Mouse (Mus musculus) spleen, adult 2 months (tissue): ENCODE measurements around the gene Fut7. TPM values are rescaled to one million over a fixed set of nuclear protein-coding genes. Genes with fewer than 3 reads are reported as not detected.

Experiments
- DNase-seq, 2 experiments: peaks; one replicate each; pipeline versions ENCODE4 v3.0.0 to v3.0.0-alpha.2; 2012 to 2021; ENCODE audit warnings: low spot score in 2 of 2, low read depth in 1 of 2
- H3K27ac ChIP-seq: fragments of 200-500 bp; 2 replicates; pipeline ENCODE4 v1.5.1; 2012; ENCODE audit warnings: low read length, inconsistent platforms; ENCODE audit not compliant: insufficient read depth
- H3K27me3 ChIP-seq: fragments of 200-500 bp; 2 replicates; pipeline ENCODE4 v1.6.1; 2012; ENCODE audit warnings: mild to moderate bottlenecking, moderate library complexity, low read length, inconsistent platforms; ENCODE audit not compliant: control insufficient read depth, insufficient read depth
- H3K36me3 ChIP-seq: fragments of 200-500 bp; 2 replicates; pipeline ENCODE4 v1.6.1; 2012; ENCODE audit warnings: mild to moderate bottlenecking, low read length, inconsistent platforms; ENCODE audit not compliant: control insufficient read depth, insufficient read depth
- H3K4me1 ChIP-seq: fragments of 200-500 bp; 2 replicates; pipeline ENCODE4 v1.6.1; 2011; ENCODE audit warnings: inconsistent platforms; ENCODE audit not compliant: control insufficient read depth, insufficient read depth, insufficient read length
- H3K4me3 ChIP-seq: fragments of 200-500 bp; 2 replicates; pipeline ENCODE4 v1.5.1; 2011; ENCODE audit warnings: mild to moderate bottlenecking, inconsistent platforms; ENCODE audit not compliant: insufficient read depth, insufficient read length; ENCODE audit errors: extremely low read depth
- CTCF ChIP-seq: fragments of 200-500 bp; IDR thresholded peaks from 2 replicates; pipeline ENCODE4 v1.5.1; 2011; ENCODE audit warnings: mild to moderate bottlenecking, inconsistent platforms; ENCODE audit not compliant: insufficient read depth, insufficient read length, insufficient replicate concordance; ENCODE audit errors: extremely low read depth
- POLR2A ChIP-seq: fragments of 200-500 bp; IDR thresholded peaks from 2 replicates; pipeline ENCODE4 v1.6.1; 2011; ENCODE audit warnings: low read depth, low read length, inconsistent platforms
- WGBS: fragments of 180-500 bp; shearing (Covaris S2); methylation state at CpG from one replicate; pipeline ENCODE4 v1.1.7; 2018; 5-methylcytosine and 5-hydroxymethylcytosine counted together
- polyA plus RNA-seq: library from polyadenylated mRNA; depleted of rRNA; stranded (reverse); fragments of >200 nt; gene quantifications from 2 replicates; pipeline ENCODE4 v1.2.3, GENCODE M21; 2012; rRNA removed

The Fut7 gene
- polyA plus RNA-seq: 2.4 and 3.7 TPM in 2 replicates

GRCm38 (mm10) chr2:25422587-25423410, at the start of gene Fut7:
Gene Fut7 (plus strand): TSS chr2:25423267.
- H3K27ac ChIP-seq: peak within 1 kb of the TSS; percentile 76
- WGBS: 10% methylated on average over 17 of the region's 17 CpGs
- peaks cover 6% of the 10 kb centered on the region; the same call in 1 of the 2 replicates for H3K4me1 ChIP-seq
- no peaks in the 10 kb centered on the region for H3K36me3 ChIP-seq
- no peak for TF ChIP-seq POLR2A
- no peak for TF ChIP-seq CTCF
- H3K27me3 ChIP-seq: no peaks in the 10 kb centered on the region
- H3K4me3 ChIP-seq: no peak within 1 kb of the TSS
- peak in 1 of 2 experiments; percentile 20 for DNase-seq

- no peak for DNase-seq
- H3K4me3 ChIP-seq: no peak overlapping the region
- peaks cover 8% of the 10 kb centered on the region for H3K4me1 ChIP-seq
- no peaks in the 10 kb centered on the region for H3K36me3 ChIP-seq
- 11% methylated on average over 2 of the region's 2 CpGs for WGBS
- H3K27me3 ChIP-seq: no peaks in the 10 kb centered on the region
- no peak for TF ChIP-seq CTCF
- no peak for TF ChIP-seq POLR2A
- H3K27ac ChIP-seq: no peak overlapping the region
Observed at GRCm38 (mm10) chr2:25373431-25373830, 49.6 kb upstream of the Fut7 start.

GRCm38 (mm10) chr2:25376589-25376988, 46.5 kb upstream of the Fut7 start:
- peak; percentile 19 to 33 for DNase-seq
- TF ChIP-seq POLR2A (no peak), CTCF (peak; percentile 44; the same call in 1 of the 2 replicates)

GRCm38 (mm10) chr2:25384492-25384891, 38.6 kb upstream of the Fut7 start:
- TF ChIP-seq CTCF: no peak
- TF ChIP-seq POLR2A: no peak
- no peak overlapping the region for H3K4me3 ChIP-seq
- H3K27ac ChIP-seq: no peak overlapping the region
- no peaks in the 10 kb centered on the region for H3K27me3 ChIP-seq
- WGBS: 78% methylated on average over 5 of the region's 5 CpGs
- DNase-seq: no peak
- no peaks in the 10 kb centered on the region for H3K36me3 ChIP-seq
- no peaks in the 10 kb centered on the region for H3K4me1 ChIP-seq

More at GRCm38 (mm10) chr2:25376589-25376988, 46.5 kb upstream of the Fut7 start:
- H3K27ac ChIP-seq: no peak overlapping the region
- H3K4me3 ChIP-seq: no peak overlapping the region
- H3K27me3 ChIP-seq: no peaks in the 10 kb centered on the region
- peaks cover 7% of the 10 kb centered on the region for H3K4me1 ChIP-seq
- WGBS: 75% methylated on average over 4 of the region's 4 CpGs
- H3K36me3 ChIP-seq: no peaks in the 10 kb centered on the region

GRCm38 (mm10) chr2:25391266-25391665, 31.8 kb upstream of the Fut7 start:
- WGBS: 76% methylated on average over 5 of the region's 5 CpGs
- no peak overlapping the region for H3K4me3 ChIP-seq
- TF ChIP-seq POLR2A (no peak), CTCF (no peak)

GRCm38 (mm10) chr2:25394281-25395221, 28.5 kb upstream of the Fut7 start:
- H3K27me3 ChIP-seq: peaks cover 12% of the 10 kb centered on the region; the same call in 1 of the 2 replicates
- DNase-seq: no peak
- no peaks in the 10 kb centered on the region for H3K36me3 ChIP-seq
- no peak overlapping the region for H3K27ac ChIP-seq
- H3K4me1 ChIP-seq: 0 out of 2 replicates have a peak, but pooled peaks cover 4% of the 10 kb centered on the region
- TF ChIP-seq CTCF: no peak
- no peak for TF ChIP-seq POLR2A
- 60% methylated on average over 3 of the region's 3 CpGs for WGBS
- H3K4me3 ChIP-seq: no peak overlapping the region

More at GRCm38 (mm10) chr2:25391266-25391665, 31.8 kb upstream of the Fut7 start:
- Histone ChIP-seq H3K36me3 (no peaks in the 10 kb centered on the region), H3K27me3 (peaks cover 10% of the 10 kb centered on the region; the same call in 1 of the 2 replicates), H3K4me1 (0 out of 2 replicates have a peak, but pooled peaks cover 4% of the 10 kb centered on the region), H3K27ac (no peak overlapping the region)
- no peak for DNase-seq
